Mouse (Mus musculus) bone marrow, adult 2 months (tissue): ENCODE measurements around the gene Sbno1.

Source experiments
- CTCF ChIP-seq: fragments of 200-500 bp; IDR thresholded peaks from 2 replicates; pipeline ENCODE4 v1.5.1; 2011; ENCODE audit warnings: low read length, control low read depth; ENCODE audit not compliant: control insufficient read depth, insufficient read depth
- POLR2A ChIP-seq: fragments of 200-500 bp; IDR thresholded peaks from 2 replicates; pipeline ENCODE4 v1.6.1; 2011; ENCODE audit warnings: low read depth, mild to moderate bottlenecking, control low read depth, low read length, borderline replicate concordance; ENCODE audit not compliant: control insufficient read depth

DNA sequence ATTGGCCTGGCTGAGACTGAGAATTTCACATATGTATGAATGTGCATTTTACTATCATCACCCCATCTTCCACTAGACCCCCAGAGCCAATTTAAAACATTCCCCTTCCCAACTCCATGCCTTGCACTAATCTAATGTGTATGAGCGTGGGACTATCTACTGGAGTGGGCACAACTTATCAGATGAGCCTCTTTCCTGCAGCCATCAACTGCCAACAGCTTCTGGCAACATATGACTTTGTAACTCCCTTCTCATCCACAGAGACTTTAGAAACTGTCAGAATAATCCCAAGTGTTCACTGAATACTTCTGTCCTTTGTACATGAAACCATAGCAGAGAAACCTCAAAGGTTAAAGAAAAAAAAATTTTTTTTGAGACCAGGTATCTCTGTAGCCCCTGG, 45.7 kb downstream of the Sbno1 start:
- TF ChIP-seq POLR2A (no peak), CTCF (no peak)
